In genomic region chr4:124742839-124743238, GRCm38 (mm10) we compare ENCODE assay signal across 12 mouse cellular contexts. TPM values are rescaled to one million over a fixed set of nuclear protein-coding genes. Genes with fewer than 3 reads are reported as not detected.
DNase-seq lines count a peak whose midpoint lies in the region; TF ChIP-seq lines count a peak whose summit lies in the region.
"Had no signal": no experiment of that assay in that cellular context is flagged by ENCODE, and none has a peak within 500 bp of the region (broad histone marks: within the 10 kb centered on the region; RNA-seq: fewer than 3 reads in every experiment).

No protein-coding gene starts in this region.

- no peaks in the 10 kb centered on the region for H3K27me3 ChIP-seq in CH12.LX (replicated peaks)

- in situ Hi-C loops in CH12.LX (cut with MboI; ENCODE audit: low pct_ligation_motif_present, low pct_unique_long_range_greater_than_20kb, low sequenced_read_pairs): no loop called here

- intact Hi-C loops in gastrocnemius, adult 2 months (cut with DNase I): no loop called here
- intact Hi-C loops in gastrocnemius, postnatal 14 days (cut with DNase I; ENCODE audit: low total_unique reads): no loop called here

- peak overlapping the region; percentile 95 for H3K4me3 ChIP-seq in gastrocnemius, adult 2 months
- peak overlapping the region; percentile 87 for H3K4me3 ChIP-seq in layer of hippocampus, adult 2 months
- H3K4me3 ChIP-seq in CH12.LX (replicated peaks in 1 of 3; ENCODE audit: low read depth in 2 of 3, low read length in 2 of 3, poor library complexity in 1 of 3): peak overlapping the region; percentile 75 to 94 (median 80)

- TF ChIP-seq RAD21 in CH12.LX (IDR thresholded peaks at IDR 0.05; ENCODE audit: low read depth, low read length): no peak

- H3K79me2 ChIP-seq in CH12.LX (replicated peaks; ENCODE audit: control insufficient read depth, extremely low read depth, insufficient read depth, poor library complexity, severe bottlenecking): peaks cover 4% of the 10 kb centered on the region; the same call in 1 of the 2 replicates

- no peak for TF ChIP-seq CTCF in gastrocnemius, adult 2 months (IDR thresholded peaks at IDR 0.05)
- no peak for TF ChIP-seq CTCF in layer of hippocampus, adult 2 months (conservative IDR thresholded peaks at IDR 0.05)
- no peak for TF ChIP-seq CTCF in CH12.LX (conservative IDR thresholded peaks at IDR 0.05 in 1 of 2, IDR thresholded peaks at IDR 0.05 in 1 of 2; ENCODE audit: low read depth in 2 of 2, low read length in 2 of 2)

- peak; percentile 50; the same call in 1 of the 2 replicates for TF ChIP-seq POLR2A in CH12.LX (IDR thresholded peaks at IDR 0.05; ENCODE audit: low read depth, low read length)

- DNase-seq in gastrocnemius, adult 2 months: no peak
- DNase-seq in gastrocnemius, postnatal 14 days: no peak
- no peak for DNase-seq in layer of hippocampus, adult 2 months (ENCODE audit: low spot score in 2 of 2)
- no peak for DNase-seq in layer of hippocampus, postnatal 25 days (ENCODE audit: extremely low spot score in 1 of 2, low spot score in 1 of 2)
- no peak for DNase-seq in CH12.LX (ENCODE audit: extremely low read depth)
- peak; percentile 69 to 81 for DNase-seq in kidney, postnatal 36 days
- no peak for DNase-seq in B cell, adult 2 months
- DNase-seq in natural killer cell, adult 2 months (ENCODE audit: low spot score in 2 of 2): no peak
- DNase-seq: adrenal gland, postnatal 10 days; cerebellum, adult 11 months; embryo, embryonic 11 days; lung, adult 18-20 months had no signal

- H3K4me1 ChIP-seq in CH12.LX (ENCODE audit: control insufficient read depth in 1 of 2, insufficient read depth in 2 of 2): peaks cover 26 to 56% of the 10 kb centered on the region in 2 experiments

- no peak overlapping the region for H3K27ac ChIP-seq in gastrocnemius, adult 2 months
- H3K27ac ChIP-seq in layer of hippocampus, adult 2 months: peak overlapping the region; percentile 94
- H3K27ac ChIP-seq in CH12.LX (ENCODE audit: insufficient read depth, low read depth): peak overlapping the region; percentile 18; the same call in 1 of the 2 replicates

- TF ChIP-seq EP300 in CH12.LX (IDR thresholded peaks at IDR 0.05; ENCODE audit: low read length): no peak

- peaks cover 28 to 44% of the 10 kb centered on the region in 2 experiments for H3K36me3 ChIP-seq in CH12.LX (replicated peaks in 1 of 2; ENCODE audit: control insufficient read depth in 1 of 2, insufficient read depth in 1 of 2, low read length in 1 of 2)

- H3K4me2 ChIP-seq in CH12.LX (ENCODE audit: insufficient read depth, low read depth, poor library complexity, severe bottlenecking): peak overlapping the region; percentile 55

- dilution Hi-C loops in CH12.LX (cut with MboI; ENCODE audit: extremely low pct_ligation_motif_present, extremely low pct_unique_long_range_greater_than_20kb, low sequenced_read_pairs): no loop called here

- no peaks in the 10 kb centered on the region for H3K9me3 ChIP-seq in CH12.LX (replicated peaks; ENCODE audit: low read length)

- peak overlapping the region; percentile 68 for H3K9ac ChIP-seq in CH12.LX (ENCODE audit: insufficient read depth, low read depth)

TF ChIP-seq in CH12.LX, 34 proteins besides CTCF, POLR2A, EP300 and RAD21:
- TF ChIP-seq KAT2A (IDR thresholded peaks at IDR 0.05; ENCODE audit: insufficient replicate concordance, low read length): no peak
- TF ChIP-seq UBTF (IDR thresholded peaks at IDR 0.05; ENCODE audit: low read depth, low read length): no peak
- no peak for TF ChIP-seq MAX (IDR thresholded peaks at IDR 0.05; ENCODE audit: low read length)
- TF ChIP-seq BHLHE40 (IDR thresholded peaks at IDR 0.05; ENCODE audit: low read depth, low read length): no peak
- no peak for TF ChIP-seq ZC3H11A (IDR thresholded peaks at IDR 0.05; ENCODE audit: low read depth, low read length)
- no peak for TF ChIP-seq E2F4 (IDR thresholded peaks at IDR 0.05; ENCODE audit: insufficient replicate concordance, low read depth, low read length)
- no peak for TF ChIP-seq USF1 (IDR thresholded peaks at IDR 0.05; ENCODE audit: low read depth, low read length)
- TF ChIP-seq JUND (conservative IDR thresholded peaks at IDR 0.05; ENCODE audit: low read depth, low read length): no peak
- peak; percentile 28; the same call in 1 of the 2 replicates for TF ChIP-seq MXI1 (IDR thresholded peaks at IDR 0.05; ENCODE audit: low read depth, low read length)
- no peak for TF ChIP-seq USF2 (conservative IDR thresholded peaks at IDR 0.05; ENCODE audit: low read depth, low read length)
- TF ChIP-seq MAZ (IDR thresholded peaks at IDR 0.05; ENCODE audit: low read depth, low read length): no peak
- TF ChIP-seq MAFK (IDR thresholded peaks at IDR 0.05; ENCODE audit: insufficient replicate concordance, low read length): no peak
- TF ChIP-seq HCFC1 (IDR thresholded peaks at IDR 0.05; ENCODE audit: low read depth, low read length): no peak; the same call in 1 of the 2 replicates
- no peak for TF ChIP-seq JUN (IDR thresholded peaks at IDR 0.05; ENCODE audit: insufficient read depth, low read depth, low read length)
- TF ChIP-seq ETS1 (conservative IDR thresholded peaks at IDR 0.05; ENCODE audit: low read depth, low read length): no peak
- peak; percentile 69; the same call in 1 of the 2 replicates for TF ChIP-seq SIN3A (IDR thresholded peaks at IDR 0.05; ENCODE audit: low read length)
- TF ChIP-seq CHD1 (IDR thresholded peaks at IDR 0.05; ENCODE audit: low read depth, low read length): no peak
- TF ChIP-seq ZNF384 (IDR thresholded peaks at IDR 0.05; ENCODE audit: low read depth, low read length): no peak
- TF ChIP-seq MEF2A (IDR thresholded peaks at IDR 0.05; ENCODE audit: borderline replicate concordance, low read depth, low read length): no peak
- TF ChIP-seq GABPA (IDR thresholded peaks at IDR 0.05; ENCODE audit: insufficient replicate concordance, low read depth, low read length): no peak
- no peak for TF ChIP-seq NELFE (IDR thresholded peaks at IDR 0.05; ENCODE audit: low read depth, low read length)
- TF ChIP-seq POLR2AphosphoS2 (IDR thresholded peaks at IDR 0.05; ENCODE audit: low read depth, low read length): no peak
- no peak for TF ChIP-seq MYC (IDR thresholded peaks at IDR 0.05; ENCODE audit: low read depth, low read length)
- TF ChIP-seq CHD2 (IDR thresholded peaks at IDR 0.05; ENCODE audit: low read length): no peak
- no peak for TF ChIP-seq ELF1 (IDR thresholded peaks at IDR 0.05; ENCODE audit: low read depth, low read length)
- TF ChIP-seq TCF12 (IDR thresholded peaks at IDR 0.05; ENCODE audit: low read depth, low read length): no peak
- no peak for TF ChIP-seq PAX5 (IDR thresholded peaks at IDR 0.05; ENCODE audit: low read length)
- TF ChIP-seq IRF4 (IDR thresholded peaks at IDR 0.05; ENCODE audit: low read depth, low read length): peak; percentile 18; the same call in 1 of the 2 replicates
- no peak for TF ChIP-seq SMC3 (IDR thresholded peaks at IDR 0.05; ENCODE audit: low read depth, low read length)
- no peak for TF ChIP-seq ZMIZ1 (IDR thresholded peaks at IDR 0.05; ENCODE audit: low read depth, low read length)
- TF ChIP-seq NRF1 (IDR thresholded peaks at IDR 0.05; ENCODE audit: low read depth, low read length): peak; percentile 84
- no peak for TF ChIP-seq RCOR1 (conservative IDR thresholded peaks at IDR 0.05; ENCODE audit: low read depth, low read length)
- peak; percentile 41; the same call in 1 of the 2 replicates for TF ChIP-seq TBP (conservative IDR thresholded peaks at IDR 0.05; ENCODE audit: low read depth, low read length)
- no peak for TF ChIP-seq ZKSCAN1 (IDR thresholded peaks at IDR 0.05; ENCODE audit: borderline replicate concordance, low read depth, low read length)

RNA-seq across cellular contexts. Expression of gene Inpp5b, which starts 1.2 kb away (rescaled TPM):
- total RNA-seq in gastrocnemius, adult 2 months (2021): 10 to 100 TPM in 1 of 2 experiments, 1 to 10 TPM in 1; 8.9 to 10.6 TPM
- total RNA-seq in gastrocnemius, postnatal 14 days (2021): 1 to 10 TPM; 8.7 to 9.4 TPM
- 10 to 100 TPM; 43.6 to 51.2 TPM for total RNA-seq in layer of hippocampus, adult 2 months (2021)
- 10 to 100 TPM; 34.6 to 51.5 TPM for total RNA-seq in layer of hippocampus, postnatal 25 days (2021)
- total RNA-seq in CH12.LX (2012; rRNA removed) (25.9 and 26.2 TPM in 2 replicates), CH12.LX (2014; rRNA removed) (30.2 and 34.0 TPM in 2 replicates)
- polyA plus RNA-seq in CH12.LX (2012; ENCODE audit: insufficient read length, low read depth): 21.1 and 25.6 TPM in 2 replicates

RNA-seq across cellular contexts. Expression of gene Sf3a3, which starts 28.3 kb away (rescaled TPM):
- total RNA-seq in gastrocnemius, adult 2 months (2021): 10 to 100 TPM; 11.1 to 14.3 TPM
- 10 to 100 TPM; 14.7 to 17.4 TPM for total RNA-seq in gastrocnemius, postnatal 14 days (2021)
- total RNA-seq in layer of hippocampus, adult 2 months (2021): 10 to 100 TPM; 35.1 to 35.7 TPM
- 10 to 100 TPM; 34.6 to 34.8 TPM for total RNA-seq in layer of hippocampus, postnatal 25 days (2021)
- total RNA-seq in CH12.LX (2012; rRNA removed) (100 and 129 TPM in 2 replicates), CH12.LX (2014; rRNA removed) (122 and 146 TPM in 2 replicates)
- polyA plus RNA-seq in CH12.LX (2012; ENCODE audit: insufficient read length, low read depth): 134 and 156 TPM in 2 replicates

RNA-seq across cellular contexts. Expression of gene Fhl3, which starts 42.3 kb away (rescaled TPM):
- 100 to 1,000 TPM; 151 to 515 TPM for total RNA-seq in gastrocnemius, adult 2 months (2021)
- total RNA-seq in gastrocnemius, postnatal 14 days (2021): 100 to 1,000 TPM in 1 of 2 experiments, 10 to 100 TPM in 1; 77.5 to 112 TPM
- 1 to 10 TPM; 1.4 to 1.5 TPM for total RNA-seq in layer of hippocampus, adult 2 months (2021)
- total RNA-seq in layer of hippocampus, postnatal 25 days (2021): 1 to 10 TPM; 2.3 to 2.8 TPM
- total RNA-seq in CH12.LX (2012; rRNA removed) (10.4 and 10.8 TPM in 2 replicates), CH12.LX (2014; rRNA removed) (3.6 and 4.1 TPM in 2 replicates)
- 14.8 and 20.8 TPM in 2 replicates for polyA plus RNA-seq in CH12.LX (2012; ENCODE audit: insufficient read length, low read depth)

RNA-seq across cellular contexts. Expression of gene Utp11, which starts 49.4 kb away (rescaled TPM):
- 10 to 100 TPM; 17.5 to 21.5 TPM for total RNA-seq in gastrocnemius, adult 2 months (2021)
- total RNA-seq in gastrocnemius, postnatal 14 days (2021): 10 to 100 TPM; 16.5 to 20.4 TPM
- 10 to 100 TPM; 16.6 to 18.6 TPM for total RNA-seq in layer of hippocampus, adult 2 months (2021)
- 10 to 100 TPM; 15.1 to 16.6 TPM for total RNA-seq in layer of hippocampus, postnatal 25 days (2021)
- total RNA-seq in CH12.LX (2012; rRNA removed) (52.7 and 63.2 TPM in 2 replicates), CH12.LX (2014; rRNA removed) (78.1 and 84.4 TPM in 2 replicates)
- 102 and 107 TPM in 2 replicates for polyA plus RNA-seq in CH12.LX (2012; ENCODE audit: insufficient read length, low read depth)

RNA-seq across cellular contexts. Expression of gene Mtf1, which starts 59.1 kb away (rescaled TPM):
- 10 to 100 TPM; 11.9 to 15.7 TPM for total RNA-seq in gastrocnemius, adult 2 months (2021)
- 10 to 100 TPM in 1 of 2 experiments, 1 to 10 TPM in 1; 8.0 to 10.7 TPM for total RNA-seq in gastrocnemius, postnatal 14 days (2021)
- total RNA-seq in layer of hippocampus, adult 2 months (2021): 10 to 100 TPM; 24.6 to 24.8 TPM
- 10 to 100 TPM; 26.4 to 28.8 TPM for total RNA-seq in layer of hippocampus, postnatal 25 days (2021)
- total RNA-seq in CH12.LX (2012; rRNA removed) (9.8 and 12.6 TPM in 2 replicates), CH12.LX (2014; rRNA removed) (6.8 and 9.5 TPM in 2 replicates)
- 17.7 and 19.8 TPM in 2 replicates for polyA plus RNA-seq in CH12.LX (2012; ENCODE audit: insufficient read length, low read depth)

Comparison
In these comparisons a context has a peak if more than half of its experiments do, and no peak if none do; other contexts are left out.
1. DNase-seq: peak in kidney, postnatal 36 days (2 of 2); none in gastrocnemius, adult 2 months (single experiment), gastrocnemius, postnatal 14 days (single experiment), layer of hippocampus, adult 2 months (0 of 2), layer of hippocampus, postnatal 25 days (0 of 2), CH12.LX (single experiment), B cell, adult 2 months (0 of 2) and natural killer cell, adult 2 months (0 of 2).
2. RNA of gene Fhl3, which starts 42.3 kb away (total RNA-seq): 151 to 515 TPM in gastrocnemius, adult 2 months and 77.5 to 112 TPM in gastrocnemius, postnatal 14 days; 3.6 to 10.8 TPM in CH12.LX, 2.3 to 2.8 TPM in layer of hippocampus, postnatal 25 days and 1.4 to 1.5 TPM in layer of hippocampus, adult 2 months; every median in the first group is over 4 times any median in the second.
3. Peak in every context shown above with its lines, with median percentiles within 50 percentile points of each other: H3K4me3 ChIP-seq.